Mouse (Mus musculus) lung, postnatal 10 days (tissue): ENCODE measurements around the gene Sh2b1.

Experiments
- DNase-seq: peaks from one replicate; pipeline ENCODE4 v3.0.0; 2021

Sh2b1 gene

GRCm38 (mm10) chr7:126473470-126474086 is 1.6 kb downstream of the Sh2b1 start:
- no peak for DNase-seq

- DNase-seq: no peak
Measured at GRCm38 (mm10) chr7:126472713-126473112, 2.5 kb downstream of the Sh2b1 start.

- no peak for DNase-seq
Measured at GRCm38 (mm10) chr7:126472306-126472705, 2.9 kb downstream of the Sh2b1 start.

- DNase-seq: no peak
Measured at GRCm38 (mm10) chr7:126471853-126472252, 3.4 kb downstream of the Sh2b1 start.

- no peak for DNase-seq
Measured at GRCm38 (mm10) chr7:126471361-126471760, 3.9 kb downstream of the Sh2b1 start.

- no peak for DNase-seq
Measured at GRCm38 (mm10) chr7:126470077-126470476, 5.1 kb downstream of the Sh2b1 start.

GRCm38 (mm10) chr7:126467834-126468627 is 7.2 kb downstream of the Sh2b1 start:
- DNase-seq: no peak

- DNase-seq: peak; percentile 70
Measured at GRCm38 (mm10) chr7:126467271-126467670, 8.0 kb downstream of the Sh2b1 start.

GRCm38 (mm10) chr7:126466707-126467106 is 8.5 kb downstream of the Sh2b1 start:
- DNase-seq: no peak

- no peak for DNase-seq
Measured at GRCm38 (mm10) chr7:126466116-126466515, 9.1 kb downstream of the Sh2b1 start.

GRCm38 (mm10) chr7:126465246-126466030 is 9.8 kb downstream of the Sh2b1 start:
- DNase-seq: peak; percentile 55

GRCm38 (mm10) chr7:126464836-126465235 is 10.4 kb downstream of the Sh2b1 start:
- no peak for DNase-seq

GRCm38 (mm10) chr7:126464121-126464520 is 11.1 kb downstream of the Sh2b1 start:
- peak; percentile 62 for DNase-seq

GRCm38 (mm10) chr7:126463547-126463946 is 11.7 kb downstream of the Sh2b1 start:
- DNase-seq: no peak

- no peak for DNase-seq
Measured at GRCm38 (mm10) chr7:126463004-126463403, 12.2 kb downstream of the Sh2b1 start, which contains the start of gene Atp2a1. Atp2a1 (minus strand) TSS chr7:126463108.

GRCm38 (mm10) chr7:126461626-126462025 is 13.6 kb downstream of the Sh2b1 start:
- DNase-seq: no peak

- no peak for DNase-seq
Measured at GRCm38 (mm10) chr7:126460623-126461399, 14.4 kb downstream of the Sh2b1 start.

- no peak for DNase-seq
Measured at GRCm38 (mm10) chr7:126458844-126459618, 16.2 kb downstream of the Sh2b1 start.

- DNase-seq: no peak
Measured at GRCm38 (mm10) chr7:126458225-126458624, 17.0 kb downstream of the Sh2b1 start.

GRCm38 (mm10) chr7:126456382-126457266 is 18.6 kb downstream of the Sh2b1 start:
- no peak for DNase-seq

GRCm38 (mm10) chr7:126455242-126455641 is 20.0 kb downstream of the Sh2b1 start:
- DNase-seq: no peak
